Mouse (Mus musculus): ENCODE results near the gene Gprin1.
"Not testable (repeated sequence)": the region's sequence is repeated elsewhere in the genome, so short reads cannot be mapped to it uniquely, and the experiment has no call there.

Gprin1 gene

GRCm38 (mm10) chr13:54749864-54750411 lies at the start of gene Gprin1:
Gprin1 (minus strand) TSS chr13:54749874.
- no peak for DNase-seq (ENCODE audit: low spot score in 2 of 2)

- DNase-seq (ENCODE audit: low spot score in 2 of 2): peak; percentile 80 to 84
These were observed 49.1 kb upstream of the Gprin1 start for GRCm38 (mm10) chr13:54798740-54799139.

- DNase-seq (ENCODE audit: low spot score in 2 of 2): peak; percentile 63
These were observed 48.4 kb upstream of the Gprin1 start for GRCm38 (mm10) chr13:54797861-54798643.

- peak; percentile 51 to 75 for DNase-seq (ENCODE audit: low spot score in 2 of 2)
These were observed 47.7 kb upstream of the Gprin1 start for GRCm38 (mm10) chr13:54797356-54797755.

- no peak for DNase-seq (ENCODE audit: low spot score in 2 of 2)
These were observed 45.2 kb upstream of the Gprin1 start for GRCm38 (mm10) chr13:54794843-54795242.

GRCm38 (mm10) chr13:54794002-54794577 lies 44.4 kb upstream of the Gprin1 start:
- peak in 1 of 2 experiments; percentile 35 for DNase-seq (ENCODE audit: low spot score in 2 of 2)

GRCm38 (mm10) chr13:54792259-54793230 lies 42.9 kb upstream of the Gprin1 start:
- no peak for DNase-seq (ENCODE audit: low spot score in 2 of 2)

GRCm38 (mm10) chr13:54789561-54790397 lies 40.1 kb upstream of the Gprin1 start:
- DNase-seq (ENCODE audit: low spot score in 2 of 2): peak; percentile 50 to 55

GRCm38 (mm10) chr13:54788740-54789560 lies 39.3 kb upstream of the Gprin1 start, which contains the start of gene Tspan17:
Tspan17 (plus strand) TSS chr13:54789377.
- peak; percentile 92 to 93 for DNase-seq (ENCODE audit: low spot score in 2 of 2)

GRCm38 (mm10) chr13:54787591-54787990 lies 37.9 kb upstream of the Gprin1 start:
- not testable (repeated sequence) for DNase-seq (ENCODE audit: low spot score in 2 of 2)

- no peak for DNase-seq (ENCODE audit: low spot score in 2 of 2)
These were observed 34.0 kb upstream of the Gprin1 start, which contains the start of gene Eif4e1b for GRCm38 (mm10) chr13:54783698-54784097. Eif4e1b (plus strand) TSS chr13:54783998.

- no peak for DNase-seq (ENCODE audit: low spot score in 2 of 2)
These were observed 33.6 kb upstream of the Gprin1 start for GRCm38 (mm10) chr13:54783235-54783634.

- DNase-seq (ENCODE audit: low spot score in 2 of 2): peak in 1 of 2 experiments; percentile 58
These were observed 31.4 kb upstream of the Gprin1 start for GRCm38 (mm10) chr13:54781086-54781485.

- DNase-seq (ENCODE audit: low spot score in 2 of 2): peak in 1 of 2 experiments; percentile 70
These were observed 30.9 kb upstream of the Gprin1 start for GRCm38 (mm10) chr13:54780592-54780991.

- no peak for DNase-seq (ENCODE audit: low spot score in 2 of 2)
These were observed 17.3 kb upstream of the Gprin1 start for GRCm38 (mm10) chr13:54767012-54767411.

GRCm38 (mm10) chr13:54766192-54766768 lies 16.6 kb upstream of the Gprin1 start, which contains the start of gene Sncb:
Sncb (minus strand) TSS chr13:54766595.
- peak; percentile 86 to 87 for DNase-seq (ENCODE audit: low spot score in 2 of 2)

GRCm38 (mm10) chr13:54765281-54766191 lies 15.9 kb upstream of the Gprin1 start:
- peak in 1 of 2 experiments; percentile 63 for DNase-seq (ENCODE audit: low spot score in 2 of 2)

- DNase-seq (ENCODE audit: low spot score in 2 of 2): no peak
These were observed 11.2 kb upstream of the Gprin1 start for GRCm38 (mm10) chr13:54760906-54761305.
